Mouse (Mus musculus) kidney, postnatal 14 days (tissue): Measurements from ENCODE around the gene Cul7.

Source experiments
- DNase-seq: peaks from one replicate; pipeline ENCODE4 v3.0.0; 2022; ENCODE audit warnings: mixed read lengths

Cul7 gene

GRCm38 (mm10) chr17:46650232-46651031, at the start of gene Cul7:
Gene Cul7, plus strand, starts transcription at chr17:46650337.
- DNase-seq: peak; percentile 97

- DNase-seq: no peak
These were observed 49.6 kb upstream of the Cul7 start for GRCm38 (mm10) chr17:46600569-46600968.

- DNase-seq: peak; percentile 62
These were observed 47.9 kb upstream of the Cul7 start for GRCm38 (mm10) chr17:46602212-46602611.

GRCm38 (mm10) chr17:46603229-46603628, 46.9 kb upstream of the Cul7 start:
- no peak for DNase-seq

GRCm38 (mm10) chr17:46605126-46605525, 45.0 kb upstream of the Cul7 start:
- DNase-seq: no peak

GRCm38 (mm10) chr17:46605987-46606386, 44.1 kb upstream of the Cul7 start:
- no peak for DNase-seq

GRCm38 (mm10) chr17:46609721-46610514, 40.2 kb upstream of the Cul7 start:
- peak; percentile 71 for DNase-seq

GRCm38 (mm10) chr17:46611316-46611715, 38.8 kb upstream of the Cul7 start:
- DNase-seq: no peak

GRCm38 (mm10) chr17:46612189-46612588, 37.9 kb upstream of the Cul7 start:
- no peak for DNase-seq

GRCm38 (mm10) chr17:46612820-46613219, 37.3 kb upstream of the Cul7 start:
- peak; percentile 78 for DNase-seq

GRCm38 (mm10) chr17:46613229-46613628, 36.9 kb upstream of the Cul7 start:
- no peak for DNase-seq

- DNase-seq: no peak
These were observed 32.3 kb upstream of the Cul7 start for GRCm38 (mm10) chr17:46617799-46618198.

- DNase-seq: no peak
These were observed 31.8 kb upstream of the Cul7 start for GRCm38 (mm10) chr17:46618394-46618768.

- DNase-seq: no peak
These were observed 31.1 kb upstream of the Cul7 start for GRCm38 (mm10) chr17:46618769-46619682.

GRCm38 (mm10) chr17:46619683-46620357, 30.3 kb upstream of the Cul7 start:
- no peak for DNase-seq

GRCm38 (mm10) chr17:46621324-46621723, 28.8 kb upstream of the Cul7 start:
- peak; percentile 67 for DNase-seq

- DNase-seq: no peak
These were observed 27.9 kb upstream of the Cul7 start for GRCm38 (mm10) chr17:46622269-46622668.

- no peak for DNase-seq
These were observed 26.1 kb upstream of the Cul7 start for GRCm38 (mm10) chr17:46623819-46624557.

GRCm38 (mm10) chr17:46624598-46624997, 25.5 kb upstream of the Cul7 start:
- no peak for DNase-seq

- DNase-seq: no peak
These were observed 22.7 kb upstream of the Cul7 start for GRCm38 (mm10) chr17:46627409-46627808.

- DNase-seq: no peak
These were observed 21.7 kb upstream of the Cul7 start for GRCm38 (mm10) chr17:46628471-46628790.
